Comparison of ENCODE assay signal across 19 mouse cellular contexts in the genomic region with DNA sequence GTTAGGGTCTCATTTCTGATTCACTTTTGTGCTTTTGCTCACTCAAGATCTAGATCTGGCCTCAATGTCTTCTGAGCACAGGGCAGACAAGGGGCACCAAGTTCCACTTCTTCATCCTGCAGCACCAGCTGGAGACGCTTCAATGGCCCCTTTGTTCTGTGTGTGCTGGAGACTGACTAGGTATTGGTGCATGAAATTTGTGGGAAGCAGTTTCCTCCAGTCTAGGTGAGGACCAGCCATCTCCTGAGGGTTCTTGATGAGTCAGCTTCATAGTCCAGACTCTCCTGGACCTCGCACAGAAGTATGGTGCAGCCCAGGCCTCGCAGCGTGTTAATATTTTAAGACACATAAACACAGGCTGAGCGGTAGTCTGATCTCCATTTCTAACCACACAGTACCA.
A peak's percentile ranks its signal among the peaks of the same experiment; 100 is the strongest.
DNase-seq lines count a peak whose midpoint lies in the region; ATAC-seq and TF ChIP-seq lines count a peak whose summit lies in the region.
"Had no signal": no experiment of that assay in that cellular context is flagged by ENCODE, and none has a peak within 500 bp of the region (broad histone marks: within the 10 kb centered on the region; RNA-seq: fewer than 3 reads in every experiment).

No protein-coding gene starts in this region.

- no peak for TF ChIP-seq POLR2A in testis, adult 2 months (IDR thresholded peaks at IDR 0.05; ENCODE audit: control insufficient read depth, low read depth, low read length)

- H3K36me3 ChIP-seq in heart, postnatal 0 days (replicated peaks; ENCODE audit: control insufficient read depth, insufficient read depth, low read length): no peaks in the 10 kb centered on the region
- no peaks in the 10 kb centered on the region for H3K36me3 ChIP-seq in heart, embryonic 11.5 days (ENCODE audit: control insufficient read depth, insufficient read depth, low read length)
- no peaks in the 10 kb centered on the region for H3K36me3 ChIP-seq in testis, adult 2 months (ENCODE audit: control insufficient read depth, insufficient read depth, low read length)
- H3K36me3 ChIP-seq: embryonic facial prominence, embryonic 10.5 days; heart, embryonic 10.5 days; heart, embryonic 15.5 days; hindbrain, embryonic 10.5 days had no signal

- ATAC-seq in heart, postnatal 0 days (ENCODE audit: insufficient read depth, low read depth): no peak
- ATAC-seq in heart, embryonic 11.5 days (replicated peaks; ENCODE audit: insufficient number of reproducible peaks, low FRiP score, low TSS enrichment): no peak
- ATAC-seq: forebrain, embryonic 16.5 days had no signal

- no peak for TF ChIP-seq EP300 in heart, postnatal 0 days (IDR thresholded peaks at IDR 0.05; ENCODE audit: low read depth)

- H3K4me1 ChIP-seq in heart, postnatal 0 days (ENCODE audit: control insufficient read depth, insufficient read depth): no peaks in the 10 kb centered on the region
- no peaks in the 10 kb centered on the region for H3K4me1 ChIP-seq in heart, embryonic 11.5 days (ENCODE audit: control insufficient read depth, insufficient read depth, low read length)
- no peaks in the 10 kb centered on the region for H3K4me1 ChIP-seq in testis, adult 2 months (ENCODE audit: control insufficient read depth, insufficient read depth, low read length)

- no peak overlapping the region for H3K4me2 ChIP-seq in heart, postnatal 0 days (ENCODE audit: low read depth, low read length)
- H3K4me2 ChIP-seq in heart, embryonic 11.5 days: no peak overlapping the region
- H3K4me2 ChIP-seq: heart, embryonic 15.5 days; hindbrain, embryonic 14.5 days had no signal

- H3K9me3 ChIP-seq in heart, postnatal 0 days (replicated peaks; ENCODE audit: control insufficient read depth, low read length): no peaks in the 10 kb centered on the region
- no peaks in the 10 kb centered on the region for H3K9me3 ChIP-seq in heart, embryonic 11.5 days (replicated peaks; ENCODE audit: control insufficient read depth, low read length)
- H3K9me3 ChIP-seq: embryonic facial prominence, embryonic 10.5 days; heart, embryonic 10.5 days; heart, embryonic 15.5 days; hindbrain, embryonic 10.5 days had no signal

- H3K4me3 ChIP-seq in heart, postnatal 0 days (ENCODE audit: low read depth, low read length): no peak overlapping the region
- H3K4me3 ChIP-seq in heart, embryonic 11.5 days (ENCODE audit: low read depth, low read length): no peak overlapping the region
- H3K4me3 ChIP-seq in layer of hippocampus, adult 2 months: no peak overlapping the region
- H3K4me3 ChIP-seq in testis, adult 2 months (ENCODE audit: control insufficient read depth, low read depth, low read length): peak overlapping the region; percentile 61
- H3K4me3 ChIP-seq: embryonic facial prominence, embryonic 10.5 days; heart, embryonic 10.5 days; heart, embryonic 15.5 days; hindbrain, embryonic 10.5 days had no signal

- DNase-seq in heart, postnatal 0 days (ENCODE audit: low spot score): no peak
- DNase-seq in layer of hippocampus, adult 2 months (ENCODE audit: low spot score in 2 of 2): no peak
- no peak for DNase-seq in layer of hippocampus, adult 9-10 months (ENCODE audit: low spot score)
- no peak for DNase-seq in testis, postnatal 10 days (ENCODE audit: low spot score)
- no peak for DNase-seq in embryo, embryonic 10 days (ENCODE audit: low spot score)
- DNase-seq: adrenal gland, adult 2 months; adrenal gland, postnatal 25 days; cerebellum, adult 18-20 months; cerebellum, adult 9-11 months; cerebellum, postnatal 36 days; gastrocnemius, postnatal 10 days had no signal

- H3K27me3 ChIP-seq in heart, postnatal 0 days (ENCODE audit: control insufficient read depth, insufficient read depth, low read length): no peaks in the 10 kb centered on the region
- no peaks in the 10 kb centered on the region for H3K27me3 ChIP-seq in heart, embryonic 11.5 days (ENCODE audit: control insufficient read depth, insufficient read depth, low read length)
- no peaks in the 10 kb centered on the region for H3K27me3 ChIP-seq in testis, adult 2 months (ENCODE audit: control insufficient read depth, insufficient read depth, low read length)
- H3K27me3 ChIP-seq: heart, embryonic 15.5 days had no signal

- TF ChIP-seq CTCF in heart, postnatal 0 days (IDR thresholded peaks at IDR 0.05; ENCODE audit: low read depth): no peak
- no peak for TF ChIP-seq CTCF in layer of hippocampus, adult 2 months (conservative IDR thresholded peaks at IDR 0.05)
- TF ChIP-seq CTCF in testis, adult 2 months (IDR thresholded peaks at IDR 0.05; ENCODE audit: control insufficient read depth, insufficient read depth, insufficient replicate concordance, low read depth, low read length): no peak

- 84% methylated on average over 5 of the region's 5 CpGs for WGBS in heart, postnatal 0 days
- 85% methylated on average over 5 of the region's 5 CpGs for WGBS in heart, embryonic 11.5 days (ENCODE audit: insufficient replicate concordance)

- H3K27ac ChIP-seq in heart, postnatal 0 days (ENCODE audit: low read depth): 0 out of 2 replicates have a peak overlapping the region, but pooled peaks have one; percentile 34
- no peak overlapping the region for H3K27ac ChIP-seq in heart, embryonic 11.5 days (ENCODE audit: low read depth, low read length)
- H3K27ac ChIP-seq in layer of hippocampus, adult 2 months: peak overlapping the region; percentile 36
- H3K27ac ChIP-seq in testis, adult 2 months (ENCODE audit: control insufficient read depth, insufficient read depth, low read depth, low read length): no peak overlapping the region
- H3K27ac ChIP-seq: embryonic facial prominence, embryonic 10.5 days; heart, embryonic 10.5 days; heart, embryonic 15.5 days had no signal

- H3K9ac ChIP-seq in heart, postnatal 0 days (replicated peaks; ENCODE audit: low read depth, low read length): no peak overlapping the region
- no peak overlapping the region for H3K9ac ChIP-seq in heart, embryonic 11.5 days (ENCODE audit: low read depth, low read length)
- H3K9ac ChIP-seq: heart, embryonic 15.5 days; hindbrain, embryonic 14.5 days had no signal

Comparison
In these comparisons a context has a peak if more than half of its experiments do, and no peak if none do; other contexts are left out.
1. H3K27ac ChIP-seq: peak in heart, postnatal 0 days (single experiment) and layer of hippocampus, adult 2 months (single experiment); none in heart, embryonic 11.5 days (single experiment) and testis, adult 2 months (single experiment).